Mouse (Mus musculus) embryonic fibroblast, embryonic 13.5 days (primary cell): ENCODE measurements at regions not wholly inside any gene's neighbourhood (a gene's known extent, or its start where the extent isn't known, plus 50 kb on each side); places are given as distances from the start of the nearest gene placed in this dataset.

ENCODE experiments used
- CTCF ChIP-seq: IDR thresholded peaks from 2 replicates; pipeline ENCODE4 v1.5.1; 2011; ENCODE audit warnings: mild to moderate bottlenecking, control low read depth, low read length, moderate library complexity, borderline replicate concordance; ENCODE audit not compliant: insufficient read depth
- POLR2A ChIP-seq: IDR thresholded peaks from 2 replicates; pipeline ENCODE4 v1.6.1; 2011; ENCODE audit warnings: low read depth, mild to moderate bottlenecking, control low read depth, low read length, moderate library complexity

DNA sequence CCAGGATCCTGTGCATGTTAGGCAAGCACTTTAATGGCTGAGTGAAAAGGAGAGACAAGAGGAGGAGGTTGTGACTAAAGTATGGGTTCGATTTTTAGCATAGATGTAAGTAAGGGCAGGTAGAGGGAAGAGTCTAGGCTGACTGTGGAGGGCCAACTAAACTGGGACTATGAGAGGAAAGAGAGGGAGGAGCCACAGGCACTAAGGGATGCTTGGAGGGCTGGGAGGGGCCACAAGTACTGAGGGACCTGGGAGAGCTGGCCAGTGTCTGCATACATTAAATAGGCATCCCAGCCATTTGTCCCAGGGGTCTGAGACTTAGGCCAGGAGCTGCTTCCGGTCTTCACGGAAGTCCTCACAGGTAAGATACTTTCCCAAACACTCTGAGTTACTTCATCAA is 64.2 kb downstream of the Gpr6 start:
- TF ChIP-seq CTCF (no peak), POLR2A (no peak)
